Mouse (Mus musculus): ENCODE results near the gene Gm10663. TPM values are rescaled to one million over a fixed set of nuclear protein-coding genes. Genes with fewer than 3 reads are reported as not detected.

The Gm10663 gene
- polyA plus RNA-seq (2014; fragmentation: Nextera tagmentation; extraction: Ambion mirVana) = not detected in 2 replicates

DNA sequence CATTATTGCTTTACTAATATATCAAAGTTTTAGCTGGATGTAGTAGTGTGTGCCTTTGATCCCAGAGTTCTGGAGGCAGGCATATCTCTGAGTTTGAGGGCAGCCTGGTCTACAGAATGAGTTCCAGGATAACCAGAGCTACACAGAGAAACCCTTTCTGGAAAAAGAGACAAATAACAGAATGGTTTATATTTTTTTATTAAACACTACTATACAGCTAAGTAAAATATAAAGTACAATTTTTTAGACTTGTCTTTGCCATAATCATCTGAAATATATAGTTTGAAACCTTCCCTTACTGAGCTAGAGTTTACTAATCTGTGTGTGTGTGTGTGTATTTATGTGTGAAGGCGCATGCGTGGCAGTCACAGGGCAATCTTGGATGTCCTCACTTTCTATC lies at the start of gene Gm10663:
Gene Gm10663 (plus strand): TSS at position 301 of the 400 bp plus-strand sequence.
- H3K4me1 ChIP-seq (ENCODE audit: control insufficient read depth, insufficient read depth, low read length) = no peaks in the 10 kb centered on the region
- H3K9ac ChIP-seq (ENCODE audit: low read length) = no peak within 1 kb of the TSS
- no peaks in the 10 kb centered on the region for H3K9me3 ChIP-seq (replicated peaks; ENCODE audit: control insufficient read depth, low read length)
- DNase-seq (ENCODE audit: low spot score) (no peak), ATAC-seq (no peak)
- no peak within 1 kb of the TSS for H3K27ac ChIP-seq (ENCODE audit: low read depth, low read length)
- H3K4me3 ChIP-seq (ENCODE audit: low read depth, low read length) = no peak within 1 kb of the TSS
- H3K4me2 ChIP-seq (ENCODE audit: low read length) = no peak within 1 kb of the TSS
- 100% methylated on average over 2 of the region's 2 CpGs for WGBS
- H3K27me3 ChIP-seq (replicated peaks; ENCODE audit: control insufficient read depth, insufficient read depth, low read length) = no peaks in the 10 kb centered on the region
- no peaks in the 10 kb centered on the region for H3K36me3 ChIP-seq (ENCODE audit: control insufficient read depth, insufficient read depth, low read length)

DNA sequence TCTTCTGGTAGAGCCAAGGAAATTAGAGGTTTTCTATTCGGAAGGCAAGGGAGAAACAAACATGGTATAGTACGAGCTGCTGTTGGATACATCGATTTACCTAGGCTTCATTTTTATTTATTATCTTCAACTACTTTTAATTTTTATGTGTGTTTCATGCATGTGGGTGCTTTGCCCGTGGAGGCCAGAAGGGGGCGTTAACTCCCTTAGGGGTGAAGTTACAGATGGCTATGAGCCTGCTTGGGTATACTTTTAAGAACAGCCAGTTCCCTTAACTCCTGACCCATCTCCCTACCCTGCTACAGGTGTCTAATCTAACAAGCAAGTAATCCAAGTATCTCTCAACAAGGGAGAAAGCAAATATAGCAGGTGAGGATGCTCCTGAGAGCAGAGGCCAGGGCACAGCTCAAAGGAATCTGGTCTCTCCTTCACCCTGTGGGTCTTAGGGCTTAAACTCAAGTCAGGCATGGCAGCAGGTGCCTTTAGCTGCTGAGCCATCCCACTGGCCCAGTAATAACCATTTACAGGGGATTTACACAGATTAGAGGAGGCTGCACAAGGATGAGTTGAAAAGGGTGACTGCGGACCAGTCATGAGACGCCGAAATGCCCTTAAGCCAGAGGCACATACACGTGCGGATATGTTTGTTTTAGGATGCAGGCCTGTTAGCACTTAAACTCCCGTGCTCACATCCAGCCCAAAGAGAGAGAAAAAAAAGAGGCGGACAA lies 45.7 kb upstream of the Gm10663 start:
- H3K9me3 ChIP-seq (replicated peaks; ENCODE audit: control insufficient read depth, low read length) = no peaks in the 10 kb centered on the region
- no peak for DNase-seq (ENCODE audit: low spot score)
- no peak overlapping the region for H3K4me2 ChIP-seq (ENCODE audit: low read length)
- WGBS = 75% methylated on average over 12 of the region's 12 CpGs
- no peak overlapping the region for H3K27ac ChIP-seq (ENCODE audit: low read depth, low read length)
- no peak for ATAC-seq
- no peak overlapping the region for H3K4me3 ChIP-seq (ENCODE audit: low read depth, low read length)
- H3K4me1 ChIP-seq (ENCODE audit: control insufficient read depth, insufficient read depth, low read length) = no peaks in the 10 kb centered on the region
- no peak overlapping the region for H3K9ac ChIP-seq (ENCODE audit: low read length)
- H3K27me3 ChIP-seq (replicated peaks; ENCODE audit: control insufficient read depth, insufficient read depth, low read length) = no peaks in the 10 kb centered on the region
- no peaks in the 10 kb centered on the region for H3K36me3 ChIP-seq (ENCODE audit: control insufficient read depth, insufficient read depth, low read length)

DNA sequence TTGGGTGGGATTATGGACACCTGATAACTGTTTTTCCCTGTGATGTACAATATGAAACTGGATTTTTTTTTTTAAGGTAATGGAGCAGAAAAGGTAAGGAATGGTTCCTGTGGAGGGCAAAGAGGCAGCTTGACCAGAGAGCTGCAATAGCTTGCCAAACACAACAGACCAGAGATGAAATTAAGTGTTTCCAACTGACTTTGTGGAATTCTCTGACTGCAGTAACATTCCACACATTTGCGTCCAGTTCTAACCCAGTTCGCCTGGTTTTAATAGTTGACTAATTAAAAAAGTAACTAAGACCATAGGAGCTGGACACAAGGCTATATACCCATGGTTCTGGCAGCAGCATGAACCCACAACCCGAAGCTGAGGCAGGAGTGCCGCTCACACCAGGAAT lies 45.1 kb upstream of the Gm10663 start:
- Histone ChIP-seq H3K36me3 (ENCODE audit: control insufficient read depth, insufficient read depth, low read length) (no peaks in the 10 kb centered on the region), H3K4me1 (ENCODE audit: control insufficient read depth, insufficient read depth, low read length) (no peaks in the 10 kb centered on the region), H3K4me2 (ENCODE audit: low read length) (no peak overlapping the region), H3K9ac (ENCODE audit: low read length) (no peak overlapping the region), H3K27me3 (replicated peaks; ENCODE audit: control insufficient read depth, insufficient read depth, low read length) (no peaks in the 10 kb centered on the region), H3K27ac (ENCODE audit: low read depth, low read length) (no peak overlapping the region), H3K4me3 (ENCODE audit: low read depth, low read length) (no peak overlapping the region), H3K9me3 (replicated peaks; ENCODE audit: control insufficient read depth, low read length) (no peaks in the 10 kb centered on the region)
- no peak for DNase-seq (ENCODE audit: low spot score)
- ATAC-seq = no peak
- 88% methylated on average over 4 of the region's 4 CpGs for WGBS

GRCm38 (mm10) chr8:65030735-65031485 lies 43.9 kb upstream of the Gm10663 start:
- Histone ChIP-seq H3K27ac (ENCODE audit: low read depth, low read length) (no peak overlapping the region), H3K9ac (ENCODE audit: low read length) (no peak overlapping the region), H3K27me3 (replicated peaks; ENCODE audit: control insufficient read depth, insufficient read depth, low read length) (no peaks in the 10 kb centered on the region), H3K36me3 (ENCODE audit: control insufficient read depth, insufficient read depth, low read length) (no peaks in the 10 kb centered on the region), H3K4me2 (ENCODE audit: low read length) (no peak overlapping the region), H3K4me3 (ENCODE audit: low read depth, low read length) (no peak overlapping the region), H3K4me1 (ENCODE audit: control insufficient read depth, insufficient read depth, low read length) (no peaks in the 10 kb centered on the region), H3K9me3 (replicated peaks; ENCODE audit: control insufficient read depth, low read length) (no peaks in the 10 kb centered on the region)
- 80% methylated on average over 4 of the region's 4 CpGs for WGBS
- ATAC-seq (no peak), DNase-seq (ENCODE audit: low spot score) (no peak)

- Histone ChIP-seq H3K4me2 (ENCODE audit: low read length) (no peak overlapping the region), H3K4me3 (ENCODE audit: low read depth, low read length) (no peak overlapping the region), H3K27me3 (replicated peaks; ENCODE audit: control insufficient read depth, insufficient read depth, low read length) (no peaks in the 10 kb centered on the region), H3K9me3 (replicated peaks; ENCODE audit: control insufficient read depth, low read length) (no peaks in the 10 kb centered on the region), H3K4me1 (ENCODE audit: control insufficient read depth, insufficient read depth, low read length) (no peaks in the 10 kb centered on the region), H3K27ac (ENCODE audit: low read depth, low read length) (no peak overlapping the region), H3K36me3 (ENCODE audit: control insufficient read depth, insufficient read depth, low read length) (no peaks in the 10 kb centered on the region), H3K9ac (ENCODE audit: low read length) (no peak overlapping the region)
- ATAC-seq (no peak), DNase-seq (ENCODE audit: low spot score) (no peak)
- WGBS = 100% methylated on average over 1 of the region's 1 CpGs
Observed at GRCm38 (mm10) chr8:65032107-65032506, 42.7 kb upstream of the Gm10663 start.

DNA sequence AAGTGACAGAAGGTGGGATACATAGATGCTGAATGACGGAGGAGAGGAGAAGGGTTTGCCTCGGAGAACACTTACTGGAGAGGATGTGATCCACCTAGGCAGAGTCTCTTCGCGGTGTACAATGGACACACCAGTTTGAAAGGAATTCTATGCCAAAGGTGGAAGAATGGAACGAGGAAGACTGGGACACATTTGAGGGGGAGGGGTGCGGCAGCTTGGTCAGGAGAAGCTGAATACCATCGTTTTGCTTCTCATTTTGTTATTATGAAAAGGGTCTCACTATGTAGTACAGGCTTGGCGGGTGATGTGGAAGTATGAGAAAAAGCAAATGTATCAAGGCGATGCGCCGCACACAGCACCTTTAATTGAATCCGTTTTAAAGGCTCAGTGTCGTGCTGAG lies 41.8 kb upstream of the Gm10663 start:
- no peaks in the 10 kb centered on the region for H3K27me3 ChIP-seq (replicated peaks; ENCODE audit: control insufficient read depth, insufficient read depth, low read length)
- 79% methylated on average over 13 of the region's 13 CpGs for WGBS
- H3K4me3 ChIP-seq (ENCODE audit: low read depth, low read length) = no peak overlapping the region
- DNase-seq (ENCODE audit: low spot score) = no peak
- H3K4me1 ChIP-seq (ENCODE audit: control insufficient read depth, insufficient read depth, low read length) = no peaks in the 10 kb centered on the region
- no peaks in the 10 kb centered on the region for H3K9me3 ChIP-seq (replicated peaks; ENCODE audit: control insufficient read depth, low read length)
- no peak for ATAC-seq
- H3K36me3 ChIP-seq (ENCODE audit: control insufficient read depth, insufficient read depth, low read length) = no peaks in the 10 kb centered on the region
- H3K27ac ChIP-seq (ENCODE audit: low read depth, low read length) = no peak overlapping the region
- no peak overlapping the region for H3K4me2 ChIP-seq (ENCODE audit: low read length)
- H3K9ac ChIP-seq (ENCODE audit: low read length) = no peak overlapping the region

- 21% methylated on average over 2 of the region's 2 CpGs for WGBS
- H3K27ac ChIP-seq (ENCODE audit: low read depth, low read length) = no peak overlapping the region
Observed at GRCm38 (mm10) chr8:65034136-65034535, 40.7 kb upstream of the Gm10663 start.

DNA sequence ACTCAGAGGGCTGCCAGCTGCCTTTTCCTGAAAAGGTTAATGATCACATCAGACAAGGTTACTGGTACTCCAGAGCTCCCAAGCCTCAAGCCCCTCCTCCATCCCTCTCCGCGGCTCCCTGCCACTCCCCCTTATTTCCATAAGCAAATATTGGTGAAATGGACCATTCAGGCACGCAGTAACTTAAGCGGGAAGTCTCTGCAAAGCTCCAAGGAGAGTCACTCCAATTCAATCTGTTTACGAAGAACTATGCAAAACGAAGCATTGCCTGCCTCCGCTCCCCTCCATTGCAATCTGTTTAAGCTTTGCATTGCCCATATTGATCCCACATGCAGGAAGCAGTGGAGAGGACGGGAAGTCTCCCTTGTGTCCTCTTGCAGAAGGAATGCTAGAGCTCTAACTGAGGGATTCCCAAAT lies 37.7 kb upstream of the Gm10663 start, which contains the start of gene Apela:
Gene Apela (minus strand): TSS at position 220 of the 417 bp plus-strand sequence.
- H3K4me3 ChIP-seq (ENCODE audit: low read depth, low read length) = peak within 1 kb of the TSS; percentile 20
- H3K4me1 ChIP-seq (ENCODE audit: control insufficient read depth, insufficient read depth, low read length) = no peaks in the 10 kb centered on the region
- no peaks in the 10 kb centered on the region for H3K9me3 ChIP-seq (replicated peaks; ENCODE audit: control insufficient read depth, low read length)
- WGBS = 2% methylated on average over 8 of the region's 8 CpGs
- ATAC-seq (peak; percentile 76; the same call in 1 of the 2 replicates), DNase-seq (ENCODE audit: low spot score) (peak; percentile 51)
- H3K36me3 ChIP-seq (ENCODE audit: control insufficient read depth, insufficient read depth, low read length) = no peaks in the 10 kb centered on the region
- no peaks in the 10 kb centered on the region for H3K27me3 ChIP-seq (replicated peaks; ENCODE audit: control insufficient read depth, insufficient read depth, low read length)
- H3K4me2 ChIP-seq (ENCODE audit: low read length) = peak within 1 kb of the TSS; percentile 49
- H3K9ac ChIP-seq (ENCODE audit: low read length) = peak within 1 kb of the TSS; percentile 13; the same call in 1 of the 2 replicates
- H3K27ac ChIP-seq (ENCODE audit: low read depth, low read length) = no peak within 1 kb of the TSS

More at GRCm38 (mm10) chr8:65034136-65034535, 40.7 kb upstream of the Gm10663 start:
- Histone ChIP-seq H3K9me3 (replicated peaks; ENCODE audit: control insufficient read depth, low read length) (no peaks in the 10 kb centered on the region), H3K36me3 (ENCODE audit: control insufficient read depth, insufficient read depth, low read length) (no peaks in the 10 kb centered on the region), H3K4me2 (ENCODE audit: low read length) (no peak overlapping the region), H3K4me1 (ENCODE audit: control insufficient read depth, insufficient read depth, low read length) (no peaks in the 10 kb centered on the region), H3K27me3 (replicated peaks; ENCODE audit: control insufficient read depth, insufficient read depth, low read length) (no peaks in the 10 kb centered on the region), H3K4me3 (ENCODE audit: low read depth, low read length) (no peak overlapping the region), H3K9ac (ENCODE audit: low read length) (no peak overlapping the region)
- DNase-seq (ENCODE audit: low spot score) (no peak), ATAC-seq (no peak)

GRCm38 (mm10) chr8:65046565-65046964 lies 28.3 kb upstream of the Gm10663 start:
- no peak overlapping the region for H3K9ac ChIP-seq (ENCODE audit: low read length)
- no peaks in the 10 kb centered on the region for H3K27me3 ChIP-seq (replicated peaks; ENCODE audit: control insufficient read depth, insufficient read depth, low read length)
- no peak overlapping the region for H3K4me2 ChIP-seq (ENCODE audit: low read length)
- H3K4me1 ChIP-seq (ENCODE audit: control insufficient read depth, insufficient read depth, low read length) = no peaks in the 10 kb centered on the region
- H3K9me3 ChIP-seq (replicated peaks; ENCODE audit: control insufficient read depth, low read length) = no peaks in the 10 kb centered on the region
- ATAC-seq = no peak
- no peak overlapping the region for H3K27ac ChIP-seq (ENCODE audit: low read depth, low read length)
- DNase-seq (ENCODE audit: low spot score) = no peak
- no peaks in the 10 kb centered on the region for H3K36me3 ChIP-seq (ENCODE audit: control insufficient read depth, insufficient read depth, low read length)
- WGBS = 43% methylated on average over 5 of the region's 5 CpGs
- H3K4me3 ChIP-seq (ENCODE audit: low read depth, low read length) = no peak overlapping the region
